Mouse (Mus musculus) NIH3T3 (cell line): ENCODE measurements around the gene Heatr5a.

ENCODE experiments used
- DNase-seq: peaks from one replicate; pipeline ENCODE4 v3.0.0-alpha.2; 2012; ENCODE audit warnings: low read depth

Heatr5a gene

DNA sequence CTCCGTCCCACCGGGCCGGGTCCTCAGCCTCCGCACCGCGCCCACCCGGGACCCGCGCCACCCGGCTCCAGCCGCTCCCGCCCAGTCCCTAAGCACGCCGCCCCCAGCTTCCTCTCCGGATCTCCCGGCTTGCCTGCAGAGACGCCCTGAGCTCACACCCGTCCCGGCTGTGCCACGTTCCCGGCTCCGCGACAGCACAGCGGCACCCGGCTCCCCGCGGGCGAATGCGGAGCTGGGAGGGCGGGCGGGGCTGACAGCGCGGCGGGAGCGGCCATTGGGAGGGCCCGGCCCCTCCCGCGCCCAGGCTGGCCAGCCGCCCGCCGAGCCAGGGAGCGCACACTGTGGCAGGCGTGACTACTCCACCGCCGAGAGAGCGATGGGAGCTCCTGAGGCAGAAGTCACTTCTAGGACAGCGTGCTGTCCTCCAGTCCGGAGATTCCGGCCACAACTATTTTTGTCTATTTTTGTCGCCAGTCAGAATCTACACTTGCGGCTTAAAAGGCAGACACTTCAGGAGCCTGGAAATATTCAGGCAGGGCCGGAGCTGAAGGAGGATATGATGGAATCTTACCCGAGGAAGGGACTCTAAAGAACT lies at the start of gene Heatr5a:
Gene Heatr5a, minus strand, starts transcription at position 252 of the 595 bp plus-strand sequence.
- DNase-seq: peak; percentile 92

DNA sequence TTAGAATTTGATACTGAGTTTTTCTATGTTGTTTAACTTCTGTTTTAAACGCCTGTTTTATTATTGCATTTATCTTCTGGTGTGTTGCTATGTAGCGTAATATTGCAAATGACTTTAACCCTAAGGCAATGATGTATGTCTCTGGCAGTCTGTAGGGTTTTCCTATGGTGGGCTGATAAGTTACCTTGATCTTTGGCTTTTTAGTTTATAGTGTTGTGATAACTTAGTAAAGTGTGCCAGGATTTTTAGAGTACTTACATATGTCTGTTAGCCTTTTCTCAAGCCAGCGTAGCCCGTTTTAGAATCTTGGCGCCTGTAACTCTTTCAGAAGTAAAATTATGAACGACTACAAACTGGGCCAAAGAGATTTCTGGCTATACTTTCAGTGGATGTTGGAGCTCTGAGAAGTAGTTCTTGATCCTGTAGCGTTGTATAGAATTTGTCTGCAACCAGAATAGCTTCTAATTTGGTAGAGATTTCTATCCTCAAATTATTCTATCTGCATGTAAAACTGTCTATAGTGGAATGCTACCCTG lies 43.4 kb upstream of the Heatr5a start:
- DNase-seq: no peak

DNA sequence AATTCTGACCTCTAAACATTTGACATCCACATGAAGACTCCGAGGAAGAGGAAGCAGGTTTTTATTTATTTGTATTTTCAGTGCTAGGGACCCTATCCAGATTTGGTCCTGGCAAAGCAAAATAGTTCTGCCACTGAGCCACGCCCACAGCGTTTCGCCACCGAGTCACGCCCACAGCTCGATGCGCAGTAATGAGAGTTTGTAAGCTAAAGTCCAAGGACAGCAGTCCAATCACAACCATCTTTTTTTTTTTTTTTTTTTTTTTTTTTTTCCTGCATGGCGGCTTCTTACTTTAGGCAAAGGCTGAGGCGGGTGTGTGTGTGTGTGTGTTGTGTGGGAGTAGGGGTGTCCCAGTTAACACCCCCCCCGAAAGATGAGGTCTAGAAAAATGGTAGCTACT lies 42.9 kb upstream of the Heatr5a start:
- no peak for DNase-seq

DNA sequence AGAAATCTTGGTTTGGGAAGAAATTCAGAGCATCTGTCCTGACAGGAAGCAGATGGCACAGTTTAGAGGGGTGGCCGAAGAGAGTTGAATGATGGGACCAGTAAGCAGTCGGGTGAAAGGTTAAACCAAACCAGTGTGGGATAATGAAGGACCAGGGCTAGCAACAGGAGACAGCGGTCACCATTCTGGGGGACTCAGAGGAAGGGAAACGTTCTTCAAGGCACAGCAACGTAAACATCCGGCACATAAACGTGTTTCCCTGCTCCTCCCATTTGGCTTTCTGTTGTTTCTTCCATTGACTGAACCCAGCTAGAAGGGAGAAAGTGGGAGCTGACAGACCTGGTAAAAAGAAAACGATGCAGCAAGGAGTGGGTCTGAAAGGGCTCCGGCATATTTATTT lies 42.2 kb upstream of the Heatr5a start:
- no peak for DNase-seq

DNA sequence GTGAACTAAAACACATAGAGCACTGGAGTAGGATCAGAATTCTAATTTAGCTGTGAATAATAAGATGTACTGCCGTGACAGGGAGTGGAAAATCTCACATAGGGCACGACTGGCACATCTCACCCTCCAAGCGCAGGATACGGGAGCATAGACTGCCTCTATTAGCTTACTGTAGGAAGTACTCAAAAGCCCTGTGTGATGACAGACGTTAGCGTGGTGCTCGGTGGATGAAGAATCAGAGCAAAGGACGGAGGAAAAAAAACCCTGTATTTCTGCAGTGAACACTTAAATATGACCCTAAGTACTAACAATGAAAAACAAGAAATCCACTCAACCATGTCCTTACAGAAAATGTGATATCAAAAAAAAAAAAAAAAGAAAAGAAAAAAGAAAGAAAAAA lies 41.0 kb upstream of the Heatr5a start:
- no peak for DNase-seq

DNA sequence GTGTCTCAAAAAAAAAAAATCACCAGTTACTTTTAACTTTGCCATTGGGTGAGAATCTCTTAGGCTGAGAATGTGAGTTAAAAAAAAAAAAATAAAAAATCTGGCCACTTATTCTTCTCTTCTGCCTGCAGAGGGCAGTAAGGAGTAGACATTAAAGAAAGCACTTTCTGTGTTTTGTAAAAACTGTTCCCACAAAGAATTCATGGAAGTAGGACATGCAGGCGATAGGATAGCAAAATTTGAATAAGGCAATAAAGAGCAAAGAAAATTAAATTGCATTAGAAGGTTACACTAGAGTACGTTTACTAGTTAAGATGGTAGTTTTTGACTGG lies 39.5 kb upstream of the Heatr5a start:
- peak; percentile 84 for DNase-seq

DNA sequence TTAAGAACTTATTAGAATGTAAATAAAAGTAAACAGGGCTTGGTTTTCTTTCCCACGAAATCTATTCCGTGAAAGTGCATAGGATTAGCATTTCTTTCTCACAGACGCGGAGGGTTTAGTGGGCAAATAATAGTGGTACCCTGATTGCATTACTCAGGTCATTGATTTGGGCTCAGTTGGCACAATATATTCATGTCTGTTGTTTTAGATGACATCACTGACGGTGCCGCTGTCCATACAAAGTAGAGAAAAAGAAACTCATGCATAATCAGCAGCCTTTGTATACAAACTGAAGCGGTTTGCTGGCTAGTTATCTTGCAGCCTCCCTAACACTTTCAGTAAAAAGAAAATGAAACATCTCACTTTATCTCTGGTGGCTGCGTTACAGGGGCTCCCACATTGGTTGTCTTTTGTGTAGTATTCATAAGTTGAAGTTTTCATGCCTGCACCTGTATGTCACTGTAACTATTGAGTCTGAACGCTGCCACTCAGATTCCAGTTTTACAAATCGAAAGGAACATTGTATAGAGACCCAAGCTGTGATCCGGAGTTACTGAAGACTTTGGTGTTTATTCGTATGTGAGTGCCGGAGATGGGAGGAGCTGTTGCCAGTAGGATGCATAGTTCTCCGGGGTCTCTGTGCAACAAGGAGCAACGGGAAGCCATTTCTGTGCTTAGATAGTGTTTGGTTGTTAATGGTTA lies 39.0 kb upstream of the Heatr5a start:
- DNase-seq: no peak

DNA sequence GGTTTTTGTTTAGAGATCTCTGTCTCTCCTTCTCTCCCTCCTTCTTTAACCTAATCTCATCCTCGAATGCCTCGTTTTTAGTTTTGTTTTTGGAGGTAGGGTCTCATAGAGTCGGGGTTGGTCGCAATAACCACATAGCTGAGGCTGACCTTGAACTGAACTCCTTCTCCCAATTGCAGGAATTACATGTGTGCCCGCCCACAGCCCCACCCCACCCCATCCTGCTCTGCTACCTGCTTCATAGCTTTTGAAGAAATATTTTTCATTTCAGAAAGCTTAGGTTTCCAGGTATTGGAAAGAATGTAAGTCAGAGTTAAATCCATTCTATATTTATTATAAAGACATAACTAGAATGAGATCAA lies 35.5 kb upstream of the Heatr5a start:
- DNase-seq: no peak

DNA sequence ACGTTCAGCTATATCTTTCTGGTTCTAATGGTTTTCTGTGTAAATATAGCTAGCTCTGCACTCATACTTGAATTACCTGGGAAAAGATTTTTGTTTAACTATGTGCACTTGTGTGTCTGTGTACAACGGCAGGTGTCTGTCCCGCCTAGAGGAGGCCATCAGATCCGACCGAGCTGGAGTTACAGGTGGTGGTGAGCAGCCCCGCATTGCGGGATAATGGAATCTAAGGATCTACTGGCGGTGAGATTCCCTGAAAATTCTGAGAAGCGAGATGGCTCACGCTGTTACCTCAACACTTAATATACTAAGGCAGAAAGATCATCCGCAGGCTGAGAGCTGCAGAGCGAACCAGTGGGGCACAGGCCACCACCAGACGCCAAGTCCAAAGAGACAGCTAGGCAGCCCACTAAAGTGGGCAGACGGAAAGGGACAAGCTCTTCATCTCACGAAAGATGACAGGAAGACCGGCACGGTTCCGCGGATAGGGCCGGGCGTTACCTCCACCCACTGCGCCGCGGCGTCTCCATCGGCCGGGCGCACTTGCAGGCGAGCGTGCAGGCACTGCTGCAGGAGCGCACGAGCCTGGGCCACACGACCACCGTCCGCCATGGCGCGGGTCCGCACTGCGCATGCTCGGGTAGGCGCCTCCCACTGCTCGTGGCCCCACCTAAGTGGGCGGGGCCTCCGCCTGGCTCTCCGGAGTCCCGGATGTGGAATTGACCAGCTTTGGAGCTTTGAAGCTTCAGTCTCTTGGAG lies 34.9 kb upstream of the Heatr5a start, which contains the start of gene Dtd2:
Gene Dtd2, minus strand, starts transcription at position 625 of the 756 bp plus-strand sequence.
- DNase-seq: peak; percentile 97

DNA sequence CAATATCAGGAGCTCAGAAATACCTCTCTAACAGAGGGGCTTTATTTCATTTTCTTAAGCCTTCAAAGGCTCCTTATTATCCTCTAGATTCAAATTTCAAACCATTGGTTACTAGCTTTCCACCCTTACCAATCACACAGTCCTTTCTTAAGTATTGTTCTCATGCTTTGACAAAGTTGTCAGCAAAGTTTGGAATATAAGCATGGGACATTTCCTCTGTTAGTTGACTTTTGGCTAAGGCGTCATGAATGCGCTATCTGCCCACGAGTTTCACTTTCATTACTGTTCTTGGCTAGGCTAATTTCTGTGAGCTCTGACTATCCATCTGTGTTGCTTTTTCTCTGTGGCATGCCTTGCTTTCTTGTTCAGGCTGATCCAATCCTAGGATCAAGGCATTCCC lies 31.6 kb upstream of the Heatr5a start:
- no peak for DNase-seq

DNA sequence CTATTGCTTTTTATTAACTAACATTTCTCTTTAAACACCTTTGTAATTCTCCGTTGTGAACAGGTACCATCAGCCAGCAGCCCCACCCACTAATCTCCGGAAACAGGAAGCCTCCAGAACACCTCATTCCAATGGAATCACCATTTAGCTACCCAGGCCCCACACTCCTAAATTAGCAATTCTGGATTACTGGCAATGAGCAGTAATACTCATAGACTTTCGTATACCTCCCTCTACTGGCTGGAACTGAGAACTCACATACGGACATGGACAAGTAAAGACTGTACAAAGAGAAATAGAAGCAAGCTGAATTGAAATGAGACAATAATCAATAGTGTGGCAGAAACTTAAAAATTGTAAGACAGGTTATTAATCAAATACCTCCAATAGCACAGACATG lies 30.4 kb upstream of the Heatr5a start:
- DNase-seq: peak; percentile 90

DNA sequence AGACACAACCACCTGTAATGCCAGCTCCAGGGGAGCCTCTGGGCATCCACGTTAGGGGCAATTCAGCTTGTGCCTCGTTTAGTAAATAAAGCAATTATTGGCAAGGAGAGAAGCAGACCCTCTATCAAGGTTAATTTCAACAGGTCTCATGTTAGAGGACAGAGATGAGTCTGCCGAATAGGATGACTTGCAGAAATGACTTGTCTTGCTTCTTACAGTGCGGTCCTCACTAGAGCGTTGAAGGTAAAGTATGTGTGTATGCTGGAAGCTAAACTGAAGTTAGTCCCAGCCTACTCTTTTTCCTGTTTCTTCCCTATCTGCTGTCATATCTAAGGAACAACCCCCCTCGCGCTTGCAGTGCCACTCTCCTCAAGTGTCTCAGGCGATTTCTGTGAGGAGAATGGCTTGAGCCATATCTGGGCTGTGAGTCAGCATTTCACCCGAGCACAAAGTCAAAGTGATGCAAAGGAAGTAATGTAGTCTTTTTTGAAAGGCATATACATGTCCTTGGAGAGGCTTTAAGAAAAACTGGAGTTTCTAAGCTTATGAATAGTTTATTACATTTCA lies 27.3 kb upstream of the Heatr5a start:
- DNase-seq: peak; percentile 30

DNA sequence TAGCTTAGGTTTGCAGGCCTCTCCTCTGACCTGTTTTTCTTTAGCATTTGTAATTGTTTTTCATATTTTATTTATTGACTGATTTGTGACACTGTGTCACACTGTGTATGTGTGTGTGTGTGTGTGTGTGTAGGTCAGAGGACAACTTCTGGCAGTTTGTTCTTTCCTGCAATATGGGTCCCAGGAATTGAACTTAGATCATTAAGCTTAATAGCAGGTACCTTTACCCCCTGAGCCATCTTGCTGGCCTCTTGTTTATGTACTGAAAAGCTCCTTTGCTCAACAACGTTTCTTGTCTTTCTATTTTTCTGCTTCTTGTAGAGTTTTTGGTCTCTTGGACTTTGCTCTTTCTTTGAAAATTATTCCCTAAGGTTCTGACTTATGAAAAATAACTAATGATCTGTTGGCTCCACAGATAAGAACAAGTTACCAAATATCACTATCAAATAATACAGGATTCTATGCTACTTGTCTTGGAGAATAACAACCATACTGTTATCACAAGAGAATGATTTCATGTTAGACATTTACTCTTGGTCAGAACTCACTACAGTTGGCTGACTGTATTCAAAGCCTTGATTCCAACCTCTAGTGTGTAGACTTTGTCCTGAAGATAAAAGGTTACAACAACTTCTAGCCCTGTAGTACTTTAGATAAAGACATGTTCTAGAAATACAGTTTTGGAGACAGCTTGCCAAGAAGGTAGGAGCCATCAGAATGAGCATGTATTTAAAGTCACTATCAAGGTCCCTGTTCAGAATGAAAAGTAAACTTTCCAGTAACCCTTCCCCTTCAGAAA lies 24.8 kb upstream of the Heatr5a start:
- no peak for DNase-seq

DNA sequence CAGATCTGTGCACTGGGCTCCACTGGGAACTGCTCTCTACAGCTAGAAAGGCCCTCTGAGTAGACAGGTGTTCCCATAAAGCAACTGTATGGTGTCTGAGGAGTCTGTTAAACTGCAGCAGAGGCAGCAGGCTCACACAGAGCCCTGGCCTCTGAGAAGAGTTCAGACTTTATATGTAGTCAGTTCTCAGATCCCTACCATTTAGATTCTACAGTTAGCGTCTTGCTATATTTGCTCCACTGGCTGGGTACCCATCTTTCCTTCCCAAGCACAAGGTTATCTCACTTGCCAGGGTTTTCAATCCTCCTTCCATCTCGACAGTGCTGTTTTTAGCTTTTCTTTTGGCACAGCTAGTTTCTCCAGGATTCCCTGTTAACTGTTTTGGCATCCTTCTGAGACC lies 19.5 kb upstream of the Heatr5a start:
- no peak for DNase-seq

DNA sequence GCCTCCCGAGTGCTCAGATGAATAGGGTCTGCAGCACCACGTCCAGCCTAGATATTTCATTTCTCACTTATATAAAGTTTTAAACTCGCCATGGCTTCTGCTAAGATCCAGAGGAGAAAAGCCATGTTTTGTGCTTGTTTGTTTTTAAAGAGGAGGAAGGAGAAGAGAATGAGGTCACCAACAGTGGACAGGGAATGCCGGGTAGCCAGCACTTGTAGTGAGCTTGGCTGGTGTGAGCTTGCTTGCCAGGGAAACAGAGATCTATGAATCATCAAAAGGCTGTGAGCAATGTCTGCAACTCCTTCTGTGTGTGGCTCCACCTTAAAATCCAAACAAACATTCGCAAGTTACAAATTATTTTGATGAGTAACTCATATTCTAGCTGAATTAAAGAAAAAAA lies 17.4 kb upstream of the Heatr5a start:
- peak; percentile 85 for DNase-seq

DNA sequence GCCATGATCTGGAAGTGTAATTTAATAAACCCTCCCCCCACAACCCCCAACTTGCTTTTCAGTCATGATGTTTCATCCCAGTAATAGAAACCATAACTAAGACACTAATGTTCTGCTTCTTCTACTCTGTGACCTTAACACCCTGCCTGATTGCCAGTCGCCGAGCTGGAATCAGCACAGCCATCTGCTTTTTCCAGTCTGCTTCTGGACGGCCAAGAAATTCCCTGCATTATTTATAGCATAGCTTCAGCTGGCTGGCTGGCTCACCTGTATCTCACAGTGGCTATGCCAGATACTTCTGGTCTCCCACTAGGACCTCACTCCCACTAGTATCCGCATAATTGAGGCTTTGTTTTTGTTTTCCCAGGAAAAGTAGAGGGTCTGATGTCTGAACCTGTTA lies 14.7 kb upstream of the Heatr5a start:
- DNase-seq: no peak

DNA sequence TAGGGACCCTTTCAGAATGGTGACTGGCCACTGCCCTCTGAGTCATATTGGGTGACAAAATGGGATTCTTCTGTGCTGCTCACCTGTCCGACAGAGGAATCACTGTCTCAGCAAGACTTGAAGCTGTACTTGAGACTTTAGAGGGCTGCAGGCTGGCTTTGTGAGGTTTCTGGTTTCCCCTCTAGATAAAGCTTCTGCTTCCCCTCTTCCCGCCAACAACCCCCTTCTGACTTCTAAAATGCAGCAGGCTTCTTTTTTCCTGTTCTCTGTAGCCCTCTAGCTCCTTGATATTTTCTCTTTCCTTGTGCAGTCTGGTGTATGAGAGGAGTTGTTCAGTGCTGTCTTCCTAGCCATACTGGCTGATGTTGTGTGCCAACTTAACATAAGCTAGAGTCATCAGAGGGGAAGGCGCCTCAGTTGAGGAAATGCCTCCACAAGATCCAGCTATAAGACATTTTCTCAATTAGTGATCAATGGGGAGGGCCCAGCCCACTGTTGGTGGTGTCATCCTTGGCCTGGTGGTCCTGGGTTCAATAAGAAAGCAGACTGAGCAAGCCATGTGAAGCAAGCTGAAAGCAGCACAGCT lies 14.1 kb upstream of the Heatr5a start:
- no peak for DNase-seq

DNA sequence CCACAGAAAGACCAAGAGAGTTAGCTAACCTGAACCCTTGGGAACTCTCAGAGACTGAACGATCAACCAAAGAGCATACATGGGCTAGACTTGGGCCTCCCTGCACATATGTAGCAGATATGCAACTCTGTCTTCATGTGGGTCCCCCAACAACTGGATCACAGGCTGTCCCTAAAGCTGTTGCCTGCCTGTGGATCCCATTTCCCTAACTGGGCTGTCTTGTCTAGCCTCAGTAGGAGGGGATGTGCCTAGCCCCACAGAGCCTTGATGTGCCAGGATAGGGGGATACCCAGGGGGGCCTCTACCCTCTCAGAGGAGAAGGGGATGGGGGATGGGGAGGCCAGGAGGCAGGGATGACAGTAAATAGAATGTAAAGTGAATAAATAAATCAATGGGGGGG lies 12.5 kb upstream of the Heatr5a start:
- no peak for DNase-seq

DNA sequence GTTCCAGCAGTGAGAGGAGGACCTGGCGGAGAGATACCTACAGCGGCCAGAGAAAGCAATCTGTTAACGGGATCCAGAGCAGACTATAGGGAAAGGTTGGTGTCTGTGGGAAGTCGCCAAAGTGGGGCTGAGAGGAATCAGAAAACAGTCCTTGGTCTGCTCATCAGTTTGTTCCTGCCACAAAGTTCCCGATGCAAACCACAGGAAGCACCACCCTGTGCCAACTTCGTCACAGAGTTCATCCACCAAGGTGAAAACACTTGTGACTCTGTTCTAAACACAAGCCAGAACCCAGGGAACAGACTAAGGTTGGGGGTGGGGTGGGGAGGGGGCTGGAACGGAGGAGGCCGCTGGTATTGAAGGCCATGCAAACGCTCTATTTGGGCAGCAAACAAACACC lies 5.4 kb upstream of the Heatr5a start:
- no peak for DNase-seq

DNA sequence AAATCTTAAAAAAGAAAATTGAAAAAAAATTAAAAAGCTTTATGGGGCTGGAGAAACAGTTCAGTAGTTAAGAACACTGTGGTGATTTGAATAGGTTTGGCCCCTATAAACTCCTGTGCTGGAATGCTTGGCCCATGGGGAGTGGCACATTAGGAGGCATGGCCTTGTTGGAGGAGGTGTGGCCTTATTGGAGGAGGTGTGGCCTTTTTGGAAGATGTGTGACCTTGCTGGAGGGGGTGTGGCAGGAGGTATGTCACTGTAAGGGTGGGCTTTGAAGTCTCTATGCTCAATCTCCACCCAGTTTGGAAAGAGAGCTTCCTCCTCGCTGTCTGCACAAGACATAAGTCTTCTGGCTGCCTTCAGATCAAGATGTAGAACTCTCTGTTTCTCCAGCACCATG lies 3.3 kb upstream of the Heatr5a start:
- DNase-seq: no peak

DNA sequence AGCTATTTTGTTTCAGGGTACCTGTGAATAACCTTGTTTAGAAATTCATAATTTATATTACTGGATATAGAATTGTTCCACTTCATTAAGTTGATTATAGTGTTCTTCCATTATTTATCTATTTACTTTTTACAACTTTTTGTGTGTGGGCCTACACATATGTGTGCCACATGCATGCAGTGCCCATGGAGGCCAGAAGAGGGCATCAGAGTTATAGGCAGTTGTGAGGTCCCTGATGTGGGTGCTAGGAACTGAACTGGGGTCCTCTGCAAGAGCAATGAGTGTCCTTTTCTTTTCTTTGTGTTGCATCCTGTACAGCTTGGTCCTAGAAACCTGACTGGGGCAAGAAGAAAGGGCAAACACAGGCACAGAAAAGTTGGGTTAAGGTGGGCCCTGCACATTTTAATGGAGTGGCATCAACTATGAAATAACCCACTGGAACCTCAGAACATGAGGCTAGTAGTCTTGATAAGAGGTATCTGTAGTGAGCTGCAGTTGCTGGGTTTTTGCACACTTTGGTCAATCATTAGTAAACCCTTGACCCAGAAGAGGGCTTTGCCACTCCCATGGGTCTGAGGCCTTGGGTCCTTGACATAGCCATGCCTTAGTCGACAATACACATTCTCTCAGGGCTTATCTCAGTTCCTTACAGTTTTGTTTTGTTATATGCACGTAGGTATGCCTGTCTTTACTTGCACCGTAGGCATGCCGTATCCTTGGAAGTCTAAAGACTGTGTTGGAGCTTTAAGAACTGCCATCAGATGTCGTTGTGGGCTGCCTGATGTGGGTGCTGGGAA lies 1.3 kb upstream of the Heatr5a start:
- DNase-seq: peak; percentile 55
